ENCODE assay signal across 26 mouse cellular contexts in genomic region chr4:65321959-65322358, GRCm38 (mm10).
DNase-seq lines count a peak whose midpoint lies in the region; ATAC-seq and TF ChIP-seq lines count a peak whose summit lies in the region.
"Had no signal": no experiment of that assay in that cellular context is flagged by ENCODE, and none has a peak within 500 bp of the region (broad histone marks: within the 10 kb centered on the region; RNA-seq: fewer than 3 reads in every experiment).

No protein-coding gene starts in this region.

- 80% methylated on average over 1 of the region's 1 CpGs for WGBS in kidney, embryonic 14.5 days

- DNase-seq in gastrocnemius, adult 2 months, result peak; percentile 61
- DNase-seq in gastrocnemius, postnatal 10 days, result no peak
- DNase-seq in kidney, adult 18-20 months, result peak; percentile 18
- peak; percentile 47 for DNase-seq in gastrocnemius, postnatal 14 days
- peak; percentile 48 for DNase-seq in kidney, postnatal 14 days
- DNase-seq in spleen, postnatal 10 days (ENCODE audit: low spot score in 2 of 2), result no peak
- no peak for DNase-seq in MN1 (ENCODE audit: low spot score)
- DNase-seq: cerebellum, adult 18-20 months; cerebellum, postnatal 14 days; liver; lung, postnatal 36 days had no signal

- no peak overlapping the region for H3K4me3 ChIP-seq in gastrocnemius, adult 2 months
- no peak overlapping the region for H3K4me3 ChIP-seq in kidney, embryonic 14.5 days (ENCODE audit: low read length)
- H3K4me3 ChIP-seq: embryonic facial prominence, embryonic 13.5 days; erythroblast, embryonic 14.5 days; forebrain, embryonic 13.5 days; heart, embryonic 15.5 days; hindbrain, embryonic 10.5 days; intestine, embryonic 15.5 days; limb, embryonic 10.5 days; liver, embryonic 15.5 days; lung, embryonic 15.5 days; megakaryocyte, embryonic 14.5 days; midbrain, embryonic 15.5 days; neural tube, embryonic 12.5 days had no signal

- no peak for ATAC-seq in kidney, embryonic 14.5 days (ENCODE audit: low FRiP score, low TSS enrichment)
- ATAC-seq: CD4-positive, CD25-positive, alpha-beta regulatory T cell, adult 4 months; forebrain, embryonic 13.5 days; hindbrain, embryonic 16.5 days; intestine, embryonic 15.5 days; midbrain, embryonic 15.5 days had no signal

- H3K4me1 ChIP-seq in kidney, embryonic 14.5 days (ENCODE audit: control insufficient read depth, insufficient read depth, low read length), result no peaks in the 10 kb centered on the region
- H3K4me1 ChIP-seq: embryonic facial prominence, embryonic 13.5 days; forebrain, embryonic 13.5 days; heart, embryonic 15.5 days; hindbrain, embryonic 10.5 days; intestine, embryonic 15.5 days; liver, embryonic 15.5 days; megakaryocyte, embryonic 14.5 days; midbrain, embryonic 15.5 days; neural tube, embryonic 12.5 days had no signal

- no peaks in the 10 kb centered on the region for H3K27me3 ChIP-seq in kidney, embryonic 14.5 days (ENCODE audit: control insufficient read depth, insufficient read depth, low read length)
- H3K27me3 ChIP-seq: embryonic facial prominence, embryonic 13.5 days; forebrain, embryonic 13.5 days; heart, embryonic 15.5 days; intestine, embryonic 15.5 days; liver, embryonic 15.5 days; lung, embryonic 15.5 days; megakaryocyte, embryonic 14.5 days; midbrain, embryonic 15.5 days; neural tube, embryonic 12.5 days had no signal

- no peaks in the 10 kb centered on the region for H3K9me3 ChIP-seq in kidney, embryonic 14.5 days (ENCODE audit: control insufficient read depth, low read length)
- H3K9me3 ChIP-seq: embryonic facial prominence, embryonic 13.5 days; forebrain, embryonic 13.5 days; heart, embryonic 15.5 days; hindbrain, embryonic 10.5 days; intestine, embryonic 15.5 days; limb, embryonic 10.5 days; liver, embryonic 15.5 days; lung, embryonic 15.5 days; midbrain, embryonic 15.5 days; neural tube, embryonic 12.5 days had no signal

- no peak overlapping the region for H3K27ac ChIP-seq in gastrocnemius, adult 2 months
- no peak overlapping the region for H3K27ac ChIP-seq in kidney, embryonic 14.5 days (ENCODE audit: low read depth, low read length)
- H3K27ac ChIP-seq: embryonic facial prominence, embryonic 13.5 days; forebrain, embryonic 13.5 days; heart, embryonic 15.5 days; hindbrain, embryonic 10.5 days; intestine, embryonic 15.5 days; limb, embryonic 10.5 days; liver, embryonic 15.5 days; lung, embryonic 15.5 days; midbrain, embryonic 15.5 days; neural tube, embryonic 12.5 days had no signal

- intact Hi-C loops in gastrocnemius, adult 2 months (cut with DNase I), result no loop called here
- intact Hi-C loops in gastrocnemius, postnatal 14 days (cut with DNase I; ENCODE audit: low total_unique reads), result no loop called here

- TF ChIP-seq CTCF in gastrocnemius, adult 2 months (IDR thresholded peaks at IDR 0.05), result no peak

- H3K9ac ChIP-seq in kidney, embryonic 14.5 days (ENCODE audit: low read depth, low read length), result no peak overlapping the region
- H3K9ac ChIP-seq: embryonic facial prominence, embryonic 13.5 days; forebrain, embryonic 13.5 days; heart, embryonic 15.5 days; intestine, embryonic 15.5 days; liver, embryonic 15.5 days; lung, embryonic 15.5 days; midbrain, embryonic 15.5 days; neural tube, embryonic 12.5 days had no signal

- no peaks in the 10 kb centered on the region; the same call in 1 of the 2 replicates for H3K36me3 ChIP-seq in kidney, embryonic 14.5 days (ENCODE audit: control insufficient read depth, insufficient read depth, low read length)
- H3K36me3 ChIP-seq: embryonic facial prominence, embryonic 13.5 days; heart, embryonic 15.5 days; hindbrain, embryonic 10.5 days; intestine, embryonic 15.5 days; limb, embryonic 10.5 days; liver, embryonic 15.5 days; lung, embryonic 15.5 days; midbrain, embryonic 15.5 days; neural tube, embryonic 12.5 days had no signal

- no peak overlapping the region for H3K4me2 ChIP-seq in kidney, embryonic 14.5 days (replicated peaks; ENCODE audit: low read depth, low read length)
- H3K4me2 ChIP-seq: embryonic facial prominence, embryonic 13.5 days; forebrain, embryonic 13.5 days; heart, embryonic 15.5 days; intestine, embryonic 15.5 days; liver, embryonic 15.5 days; lung, embryonic 15.5 days; midbrain, embryonic 15.5 days; neural tube, embryonic 12.5 days had no signal

Comparison
In these comparisons a context has a peak if more than half of its experiments do, and no peak if none do; other contexts are left out.
1. DNase-seq: peak in gastrocnemius, adult 2 months (single experiment), kidney, adult 18-20 months (single experiment), gastrocnemius, postnatal 14 days (single experiment) and kidney, postnatal 14 days (single experiment); none in gastrocnemius, postnatal 10 days (single experiment), spleen, postnatal 10 days (0 of 2) and MN1 (single experiment).